Mouse (Mus musculus) midbrain, postnatal 0 days (tissue): Measurements from ENCODE around the gene Tnks2. TPM values are rescaled to one million over a fixed set of nuclear protein-coding genes. Genes with fewer than 3 reads are reported as not detected.

Experiments
- ATAC-seq: fragments of 200-750 bp; cut with Nextera tagmentation; 2 replicates; pipeline ENCODE4 v1.8.0; 2017; ENCODE audit warnings: moderate number of reproducible peaks, mild to moderate bottlenecking, moderate TSS enrichment, moderate library complexity; ENCODE audit not compliant: low FRiP score
- DNase-seq: peaks from one replicate; pipeline ENCODE4 v3.0.0-alpha.2; 2015; ENCODE audit warnings: low spot score
- H3K27ac ChIP-seq: fragments of 300-500 bp; sonication (generic); 2 replicates; pipeline ENCODE4 v1.5.1; 2014; ENCODE audit warnings: low read depth, mild to moderate bottlenecking, low read length, mixed read lengths
- H3K27me3 ChIP-seq: fragments of 300-500 bp; sonication (generic); 2 replicates; pipeline ENCODE4 v1.6.1; 2014; ENCODE audit warnings: low read length, control low read depth, mixed read lengths; ENCODE audit not compliant: insufficient read depth
- H3K36me3 ChIP-seq: fragments of 300-500 bp; sonication (generic); 2 replicates; pipeline ENCODE4 v1.6.1; 2014; ENCODE audit warnings: low read length, control low read depth, mixed read lengths; ENCODE audit not compliant: insufficient read depth
- H3K4me1 ChIP-seq: fragments of 300-500 bp; sonication (generic); 2 replicates; pipeline ENCODE4 v1.6.1; 2014; ENCODE audit warnings: mild to moderate bottlenecking, control low read depth, antibody characterized with exemption, low read length, mixed read lengths; ENCODE audit not compliant: insufficient read depth
- H3K4me2 ChIP-seq: fragments of 300-500 bp; sonication (generic); 2 replicates; pipeline ENCODE4 v1.6.1; 2014; ENCODE audit warnings: low read depth, mild to moderate bottlenecking, low read length, mixed read lengths; ENCODE audit not compliant: poor library complexity, severe bottlenecking
- H3K4me3 ChIP-seq: fragments of 300-500 bp; sonication (generic); 2 replicates; pipeline ENCODE4 v1.5.1; 2014; ENCODE audit warnings: low read depth, mild to moderate bottlenecking, low read length, moderate library complexity
- H3K9ac ChIP-seq: fragments of 300-500 bp; sonication (generic); replicated peaks from 2 replicates; pipeline ENCODE4 v1.6.1; 2014; ENCODE audit warnings: mild to moderate bottlenecking, low read length, moderate library complexity, mixed read lengths; ENCODE audit not compliant: poor library complexity, severe bottlenecking
- H3K9me3 ChIP-seq: fragments of 300-500 bp; sonication (generic); 2 replicates; pipeline ENCODE4 v1.6.1; 2016; ENCODE audit warnings: low read length, control low read depth
- CTCF ChIP-seq: IDR thresholded peaks from 2 replicates; pipeline ENCODE4 v1.5.1; 2016; ENCODE audit warnings: antibody characterized with exemption, mild to moderate bottlenecking
- WGBS: fragments of 180-500 bp; shearing (Covaris S2); extraction: QIAGEN DNeasy Blood & Tissue Kit; methylation state at CpG from one replicate; pipeline ENCODE4 v1.1.7; 2014; 5-methylcytosine and 5-hydroxymethylcytosine counted together
- polyA plus RNA-seq: library from polyadenylated mRNA; unstranded; fragments of >200 nt; fragmentation: Nextera tagmentation; extraction: Ambion mirVana; gene quantifications from 2 replicates; pipeline ENCODE4 v1.2.1, GENCODE M21; 2015
- total RNA-seq: library from RNA; depleted of rRNA; stranded (reverse); fragments of >200 nt; gene quantifications from 2 replicates; pipeline ENCODE4 v1.2.3, GENCODE M21; 2014; rRNA removed

Gene Tnks2
- 181 and 215 TPM in 2 replicates for total RNA-seq
- 25.4 and 27.2 TPM in 2 replicates for polyA plus RNA-seq

- Histone ChIP-seq H3K9ac (peak within 1 kb of the TSS; percentile 98), H3K4me1 (peaks cover 5% of the 10 kb centered on the region; the same call in 1 of the 2 replicates), H3K4me3 (peak within 1 kb of the TSS; percentile 97), H3K9me3 (no peaks in the 10 kb centered on the region), H3K27me3 (no peaks in the 10 kb centered on the region), H3K4me2 (peak within 1 kb of the TSS; percentile 81), H3K27ac (peak within 1 kb of the TSS; percentile 96), H3K36me3 (no peaks in the 10 kb centered on the region)
- ATAC-seq (peak; percentile 95), DNase-seq (peak; percentile 98)
- TF ChIP-seq CTCF = no peak
- WGBS = under 1% methylated on average over 71 of the region's 73 CpGs
Observed at GRCm38 (mm10) chr19:36833788-36834531, at the start of gene Tnks2. TSS of gene Tnks2 (plus strand) at chr19:36834232.

DNA sequence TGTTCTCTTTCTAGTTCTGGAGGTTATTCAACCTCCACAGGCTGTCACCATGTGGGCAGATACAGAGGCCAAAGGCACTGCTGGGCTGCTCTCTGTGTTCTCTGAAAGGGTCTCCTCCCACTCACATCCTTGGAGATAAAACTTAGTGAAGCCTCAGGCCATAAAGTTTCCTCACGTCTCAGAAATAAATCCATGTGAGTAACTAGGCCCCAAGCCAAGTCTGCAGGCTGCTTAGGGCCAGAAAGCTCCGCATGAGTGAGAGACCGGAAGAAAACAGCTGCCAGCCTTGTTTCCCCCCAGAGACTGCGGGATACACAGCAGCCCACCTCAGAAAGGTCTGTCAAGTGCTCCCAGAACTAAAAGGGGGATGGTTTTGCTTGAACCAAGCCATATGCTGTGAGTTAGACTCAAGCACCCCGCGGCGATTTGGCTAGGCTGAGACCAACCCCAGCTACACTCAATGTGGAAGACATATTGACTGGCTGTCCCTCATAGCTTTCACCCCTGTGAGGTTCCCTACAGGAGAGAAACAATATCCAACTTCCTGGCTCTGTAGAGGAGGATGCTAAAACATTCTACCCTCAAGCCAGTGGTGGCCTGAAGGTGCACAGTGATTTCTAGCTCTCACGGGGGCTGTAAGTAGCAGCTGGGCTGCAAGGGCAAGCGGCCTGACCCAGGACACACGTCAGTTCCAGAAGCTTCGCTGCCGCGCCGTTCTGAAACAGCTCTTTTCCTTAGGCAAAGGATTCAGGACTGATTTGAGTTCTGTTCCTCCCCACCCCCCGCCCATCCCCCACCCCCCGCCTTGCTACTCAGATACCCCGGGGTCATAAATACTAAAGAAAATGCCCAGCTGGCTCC is 43.9 kb upstream of the Tnks2 start:
- no peak for ATAC-seq
- no peak overlapping the region for H3K4me2 ChIP-seq

GRCm38 (mm10) chr19:36792589-36792988 is 41.4 kb upstream of the Tnks2 start:
- Histone ChIP-seq H3K36me3 (no peaks in the 10 kb centered on the region), H3K4me2 (no peak overlapping the region), H3K4me1 (no peaks in the 10 kb centered on the region), H3K4me3 (no peak overlapping the region), H3K9ac (no peak overlapping the region), H3K27me3 (no peaks in the 10 kb centered on the region), H3K27ac (no peak overlapping the region), H3K9me3 (no peaks in the 10 kb centered on the region)
- 91% methylated on average over 8 of the region's 8 CpGs for WGBS
- TF ChIP-seq CTCF = no peak
- no peak for DNase-seq
- ATAC-seq = no peak

More for the DNA sequence above, 43.9 kb upstream of the Tnks2 start:
- Histone ChIP-seq H3K27ac (no peak overlapping the region), H3K36me3 (no peaks in the 10 kb centered on the region), H3K4me1 (no peaks in the 10 kb centered on the region), H3K9me3 (no peaks in the 10 kb centered on the region), H3K4me3 (no peak overlapping the region), H3K9ac (no peak overlapping the region), H3K27me3 (no peaks in the 10 kb centered on the region)
- DNase-seq = peak; percentile 71
- TF ChIP-seq CTCF = no peak
- 73% methylated on average over 17 of the region's 17 CpGs for WGBS

DNA sequence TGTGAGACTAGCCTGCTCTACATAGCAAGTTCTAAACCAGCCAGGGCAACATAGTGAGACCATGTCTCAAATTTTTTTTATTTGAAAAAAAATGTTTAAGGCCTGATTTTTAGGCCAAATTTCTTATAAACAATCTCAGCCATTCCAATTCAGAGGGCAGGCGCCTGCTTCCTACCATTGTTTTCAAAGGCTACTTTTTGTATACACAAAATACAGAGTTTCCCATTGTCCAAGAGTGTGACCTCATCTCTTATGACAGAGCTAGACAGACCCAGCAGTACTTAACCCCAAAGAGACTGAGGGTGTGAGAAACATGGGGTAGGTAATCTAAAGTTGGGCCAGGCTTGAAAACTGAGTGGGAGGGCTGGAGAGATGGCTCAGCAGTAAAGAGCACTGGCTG is 40.6 kb upstream of the Tnks2 start:
- Histone ChIP-seq H3K4me1 (no peaks in the 10 kb centered on the region), H3K4me3 (no peak overlapping the region), H3K36me3 (no peaks in the 10 kb centered on the region), H3K27ac (no peak overlapping the region), H3K4me2 (no peak overlapping the region), H3K9ac (no peak overlapping the region), H3K27me3 (no peaks in the 10 kb centered on the region), H3K9me3 (no peaks in the 10 kb centered on the region)
- 80% methylated on average over 1 of the region's 1 CpGs for WGBS
- ATAC-seq (no peak), DNase-seq (no peak)
- TF ChIP-seq CTCF = no peak

GRCm38 (mm10) chr19:36794008-36794407 is 40.0 kb upstream of the Tnks2 start:
- H3K9me3 ChIP-seq = no peaks in the 10 kb centered on the region
- H3K36me3 ChIP-seq = no peaks in the 10 kb centered on the region
- H3K27me3 ChIP-seq = no peaks in the 10 kb centered on the region
- WGBS = 93% methylated on average over 4 of the region's 4 CpGs
- H3K4me1 ChIP-seq = no peaks in the 10 kb centered on the region
- no peak overlapping the region for H3K4me3 ChIP-seq
- DNase-seq = no peak
- no peak overlapping the region for H3K4me2 ChIP-seq
- no peak for ATAC-seq
- TF ChIP-seq CTCF = no peak
- no peak overlapping the region for H3K27ac ChIP-seq
- no peak overlapping the region for H3K9ac ChIP-seq

DNA sequence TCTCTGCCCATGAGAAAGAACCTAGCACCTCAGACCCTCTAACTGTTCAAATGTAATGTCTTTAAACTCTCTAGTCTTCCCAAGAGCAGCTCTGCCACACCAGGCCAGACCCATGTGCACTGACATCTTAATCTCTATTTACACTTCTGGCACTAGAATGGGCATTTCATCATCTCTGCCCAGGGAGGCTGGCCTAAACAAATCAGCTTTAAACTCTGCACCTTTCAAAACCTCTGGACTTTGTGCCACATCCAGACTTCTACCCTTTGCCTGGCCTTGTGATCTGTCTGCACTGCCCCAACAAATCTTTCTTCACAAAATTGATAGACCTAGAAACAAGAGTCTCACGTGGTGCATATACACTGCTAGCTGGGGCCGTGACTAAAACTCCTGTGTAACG is 38.8 kb upstream of the Tnks2 start:
- no peaks in the 10 kb centered on the region for H3K9me3 ChIP-seq
- H3K36me3 ChIP-seq = no peaks in the 10 kb centered on the region
- ATAC-seq (no peak), DNase-seq (no peak)
- 70% methylated on average over 3 of the region's 3 CpGs for WGBS
- H3K4me2 ChIP-seq = no peak overlapping the region
- TF ChIP-seq CTCF = no peak
- H3K9ac ChIP-seq = no peak overlapping the region
- H3K4me1 ChIP-seq = no peaks in the 10 kb centered on the region
- no peaks in the 10 kb centered on the region for H3K27me3 ChIP-seq
- no peak overlapping the region for H3K4me3 ChIP-seq
- no peak overlapping the region for H3K27ac ChIP-seq
